Mouse (Mus musculus) lung, adult 2 months (tissue): ENCODE results near the gene Dkk1.

Experiments used
- CTCF ChIP-seq: fragments of 200-500 bp; IDR thresholded peaks from 2 replicates; pipeline ENCODE4 v1.5.1; 2011; ENCODE audit warnings: mild to moderate bottlenecking, low read length, control low read depth; ENCODE audit not compliant: insufficient read depth
- POLR2A ChIP-seq: fragments of 200-500 bp; IDR thresholded peaks from 2 replicates; pipeline ENCODE4 v1.6.1; 2011; ENCODE audit warnings: low read depth, mild to moderate bottlenecking, control low read depth, low read length, borderline replicate concordance; ENCODE audit errors: extremely low read depth

- TF ChIP-seq POLR2A = no peak
- TF ChIP-seq CTCF = no peak
Measured at GRCm38 (mm10) chr19:30549044-30549853, at the start of gene Dkk1.
